Mouse (Mus musculus) cerebellum, postnatal 14 days (tissue): ENCODE results near the gene Slf2.

Source experiments
- DNase-seq, 2 experiments: peaks; one replicate each; pipeline ENCODE4 v3.0.0; 2021; ENCODE audit warnings: mixed read lengths in 2 of 2

The Slf2 gene

GRCm38 (mm10) chr19:44985159-44985988, 54.4 kb downstream of the Slf2 start:
- no peak for DNase-seq

- no peak for DNase-seq
Measured at GRCm38 (mm10) chr19:44987004-44987403, 56.1 kb downstream of the Slf2 start.

- DNase-seq, result no peak
Measured at GRCm38 (mm10) chr19:44987851-44988250, 56.9 kb downstream of the Slf2 start.

- DNase-seq, result no peak
Measured at GRCm38 (mm10) chr19:44988321-44988720, 57.4 kb downstream of the Slf2 start.

- peak; percentile 64 to 66 for DNase-seq
Measured at GRCm38 (mm10) chr19:44988831-44989566, 58.0 kb downstream of the Slf2 start, which contains the start of gene Sema4g. TSS of gene Sema4g (plus strand) at chr19:44989101.

GRCm38 (mm10) chr19:44989567-44990495, 58.9 kb downstream of the Slf2 start:
- peak; percentile 35 to 52 for DNase-seq

GRCm38 (mm10) chr19:44991031-44991430, 60.1 kb downstream of the Slf2 start:
- no peak for DNase-seq

GRCm38 (mm10) chr19:44992246-44992645, 61.3 kb downstream of the Slf2 start:
- no peak for DNase-seq

- DNase-seq, result no peak
Measured at GRCm38 (mm10) chr19:44992712-44993111, 61.8 kb downstream of the Slf2 start.

GRCm38 (mm10) chr19:44997786-44998185, 66.8 kb downstream of the Slf2 start:
- DNase-seq, result peak in 1 of 2 experiments; percentile 38

GRCm38 (mm10) chr19:44999647-45000046, 68.7 kb downstream of the Slf2 start:
- DNase-seq, result no peak

- peak in 1 of 2 experiments; percentile 49 for DNase-seq
Measured at GRCm38 (mm10) chr19:45002301-45002700, 71.3 kb downstream of the Slf2 start.

GRCm38 (mm10) chr19:45003740-45004516, 73.0 kb downstream of the Slf2 start:
- no peak for DNase-seq

GRCm38 (mm10) chr19:45005444-45005843, 74.5 kb downstream of the Slf2 start, which contains the start of gene Twnk:
TSS of gene Twnk (plus strand) at chr19:45005663.
- DNase-seq, result peak in 1 of 2 experiments; percentile 55

- peak; percentile 98 to 99 for DNase-seq
Measured at GRCm38 (mm10) chr19:45005957-45006712, 75.2 kb downstream of the Slf2 start, which contains the start of gene Mrpl43. TSS of gene Mrpl43 (minus strand) at chr19:45006442.

GRCm38 (mm10) chr19:45007021-45007420, 76.1 kb downstream of the Slf2 start:
- DNase-seq, result peak in 1 of 2 experiments; percentile 58

GRCm38 (mm10) chr19:45007425-45008191, 76.7 kb downstream of the Slf2 start:
- peak in 1 of 2 experiments; percentile 38 for DNase-seq

GRCm38 (mm10) chr19:45010646-45011045, 79.7 kb downstream of the Slf2 start:
- no peak for DNase-seq

GRCm38 (mm10) chr19:45012219-45012618, 81.3 kb downstream of the Slf2 start:
- DNase-seq, result no peak

GRCm38 (mm10) chr19:45012636-45013035, 81.7 kb downstream of the Slf2 start:
- DNase-seq, result peak in 1 of 2 experiments; percentile 49
